Mouse (Mus musculus) effector memory CD4-positive, alpha-beta T cell, adult 5 months (primary cell): ENCODE measurements around the gene Dop1a. TPM values are rescaled to one million over a fixed set of nuclear protein-coding genes. Genes with fewer than 3 reads are reported as not detected.

Experiments
- polyA plus RNA-seq: library from polyadenylated mRNA; unstranded; fragments of 100-300 nt; shearing (Covaris generic); gene quantifications from one replicate; pipeline ENCODE4 v1.2.1, GENCODE M21; 2017

Gene Dop1a
- polyA plus RNA-seq, result 63.4 TPM

GRCm38 (mm10) chr9:86466990-86467870, at the start of gene Dop1a:
Gene Dop1a (plus strand): TSS chr9:86467154.

GRCm38 (mm10) chr9:86464151-86465105, 2.5 kb upstream of the Dop1a start, which contains the start of gene Ube2cbp:
Gene Ube2cbp (minus strand): TSS chr9:86464950.

GRCm38 (mm10) chr9:86571540-86572135, 104.7 kb downstream of the Dop1a start, which contains the start of the genes Pgm3 and Rwdd2a:
Gene Pgm3 (minus strand): TSS chr9:86571842.
Gene Rwdd2a (plus strand): TSS chr9:86571991.

Other genes with a start within 250 kb of the Dop1a start
- gene Ube2cbp, start 2.2 kb upstream of the Dop1a start, polyA plus RNA-seq, result 4.8 TPM
- 15.1 TPM for gene Pgm3, start 104.7 kb downstream of the Dop1a start, polyA plus RNA-seq
- 2.2 TPM for gene Rwdd2a, start 104.8 kb downstream of the Dop1a start, polyA plus RNA-seq
- gene Me1, start 228.8 kb downstream of the Dop1a start, polyA plus RNA-seq, result not detected